Comparison of ENCODE assay signal across 8 mouse cellular contexts in the genomic region with DNA sequence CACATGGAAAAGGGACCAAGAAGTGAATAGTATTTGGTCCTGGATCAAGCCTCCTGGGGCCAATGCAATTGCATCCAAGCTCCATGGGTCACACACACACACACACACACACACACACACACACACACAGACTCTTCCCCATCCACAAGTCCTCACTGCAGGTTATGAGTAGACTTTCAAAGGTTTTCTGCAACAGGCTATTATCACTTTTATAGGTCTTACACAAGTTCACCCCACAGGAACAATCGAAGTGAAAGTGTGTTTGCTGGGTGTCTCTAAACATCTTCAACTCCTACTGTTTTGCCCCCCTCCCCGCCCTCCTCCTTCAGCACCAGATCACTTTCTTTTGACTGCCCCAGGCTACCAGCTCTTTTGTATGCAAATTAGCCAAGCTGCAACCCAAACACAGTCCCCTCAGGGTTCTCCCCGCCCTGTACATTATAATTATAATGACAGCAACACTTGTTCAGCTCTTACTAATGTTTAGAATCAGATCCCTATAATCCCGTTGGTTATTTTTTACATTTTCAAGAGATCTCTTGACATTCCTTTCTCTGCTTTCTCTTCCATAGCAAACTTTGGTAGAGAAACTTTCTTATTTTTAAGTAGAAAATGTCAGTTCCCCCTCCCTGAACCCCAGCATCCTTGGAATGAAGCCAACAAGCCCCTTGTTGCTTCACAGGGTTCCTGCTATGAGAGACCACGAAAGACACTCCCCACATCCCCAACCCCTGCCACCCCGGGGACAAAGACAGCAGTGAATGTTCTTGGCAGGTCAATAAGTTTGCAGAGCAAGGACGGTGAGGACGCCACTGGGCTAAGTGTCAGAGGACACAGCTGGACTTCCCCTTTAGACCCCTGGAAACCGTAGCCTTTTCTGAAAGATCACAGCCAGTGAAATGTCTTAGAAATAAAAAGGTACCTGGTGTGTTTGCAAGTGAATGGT. TPM values are rescaled to one million over a fixed set of nuclear protein-coding genes. Genes with fewer than 3 reads are reported as not detected.
DNase-seq lines count a peak whose midpoint lies in the region; ATAC-seq and TF ChIP-seq lines count a peak whose summit lies in the region.

No protein-coding gene starts in this region.

- no peak for DNase-seq in liver, adult 2 months (ENCODE audit: extremely low read depth, low read depth, low spot score)
- DNase-seq in liver: no peak
- peak; percentile 18 for DNase-seq in embryonic facial prominence, embryonic 10.5 days (ENCODE audit: low spot score)
- DNase-seq in left cerebral cortex, postnatal 36 days (ENCODE audit: low spot score in 2 of 2): no peak
- no peak for DNase-seq in right cerebral cortex, adult 2 months (ENCODE audit: low spot score in 2 of 2)
- DNase-seq in adrenal gland, postnatal 4 days (ENCODE audit: low spot score in 2 of 2): no peak

- TF ChIP-seq POLR2A in liver, adult 2 months (IDR thresholded peaks at IDR 0.05; ENCODE audit: extremely low read depth, insufficient read depth, low read length): no peak

- peak overlapping the region; percentile 58 for H3K4me2 ChIP-seq in intestine, embryonic 15.5 days (replicated peaks)
- H3K4me2 ChIP-seq in neural tube, embryonic 14.5 days (ENCODE audit: low read depth, low read length): peak overlapping the region; percentile 37

- TF ChIP-seq CTCF in liver, adult 2 months (IDR thresholded peaks at IDR 0.05; ENCODE audit: low read depth, low read length): no peak

- intact Hi-C loops in left cerebral cortex, postnatal 36 days (cut with DNase I): loop anchor here (10.0 kb wide), 1 partner anchor 431 kb away; no protein-coding TSS in a partner anchor

- H3K79me2 ChIP-seq in liver, adult 2 months (ENCODE audit: control insufficient read depth, insufficient read depth, low read length): no peaks in the 10 kb centered on the region

- no peaks in the 10 kb centered on the region for H3K9me3 ChIP-seq in embryonic facial prominence, embryonic 10.5 days
- no peaks in the 10 kb centered on the region for H3K9me3 ChIP-seq in intestine, embryonic 15.5 days
- no peaks in the 10 kb centered on the region for H3K9me3 ChIP-seq in neural tube, embryonic 14.5 days (ENCODE audit: control insufficient read depth, low read length)

- H3K4me1 ChIP-seq in liver, adult 2 months (ENCODE audit: control insufficient read depth, insufficient read depth, low read length): no peaks in the 10 kb centered on the region
- H3K4me1 ChIP-seq in embryonic facial prominence, embryonic 10.5 days: peaks cover 20% of the 10 kb centered on the region
- H3K4me1 ChIP-seq in intestine, embryonic 15.5 days (replicated peaks): peaks cover 9% of the 10 kb centered on the region; the same call in 1 of the 2 replicates
- H3K4me1 ChIP-seq in neural tube, embryonic 14.5 days (ENCODE audit: control insufficient read depth, insufficient read depth, low read length): peaks cover 6% of the 10 kb centered on the region; the same call in 1 of the 2 replicates

- H3K4me3 ChIP-seq in liver, adult 2 months (ENCODE audit: insufficient read depth, low read depth, low read length): peak overlapping the region; percentile 47; the same call in 1 of the 2 replicates
- peak overlapping the region; percentile 48 for H3K4me3 ChIP-seq in embryonic facial prominence, embryonic 10.5 days
- H3K4me3 ChIP-seq in intestine, embryonic 15.5 days (replicated peaks): peak overlapping the region; percentile 40
- peak overlapping the region; percentile 11; the same call in 1 of the 2 replicates for H3K4me3 ChIP-seq in neural tube, embryonic 14.5 days (ENCODE audit: low read depth, low read length)

- WGBS in liver, adult 2 months: 16% methylated on average over 9 of the region's 9 CpGs
- WGBS in embryonic facial prominence, embryonic 10.5 days: 6% methylated on average over 9 of the region's 9 CpGs
- WGBS in intestine, embryonic 15.5 days: 16% methylated on average over 9 of the region's 9 CpGs
- WGBS in neural tube, embryonic 14.5 days: 3% methylated on average over 9 of the region's 9 CpGs

- peak; percentile 20; the same call in 1 of the 2 replicates for ATAC-seq in intestine, embryonic 15.5 days
- peak; percentile 47; the same call in 1 of the 2 replicates for ATAC-seq in neural tube, embryonic 14.5 days (ENCODE audit: low read depth)

- H3K27me3 ChIP-seq in liver, adult 2 months (ENCODE audit: control insufficient read depth, insufficient read depth, low read length): no peaks in the 10 kb centered on the region
- H3K27me3 ChIP-seq in embryonic facial prominence, embryonic 10.5 days (replicated peaks; ENCODE audit: low read depth, poor library complexity, severe bottlenecking): peaks cover 12% of the 10 kb centered on the region; the same call in 1 of the 2 replicates
- H3K27me3 ChIP-seq in intestine, embryonic 15.5 days (replicated peaks): no peaks in the 10 kb centered on the region
- no peaks in the 10 kb centered on the region for H3K27me3 ChIP-seq in neural tube, embryonic 14.5 days (ENCODE audit: control insufficient read depth, insufficient read depth, low read length)

- H3K9ac ChIP-seq in liver, adult 2 months (ENCODE audit: low read depth, low read length): peak overlapping the region; percentile 17; the same call in 1 of the 2 replicates
- H3K9ac ChIP-seq in intestine, embryonic 15.5 days: peak overlapping the region; percentile 48
- peak overlapping the region; percentile 22; the same call in 1 of the 2 replicates for H3K9ac ChIP-seq in neural tube, embryonic 14.5 days (replicated peaks; ENCODE audit: low read depth, low read length)

- no peak overlapping the region for H3K27ac ChIP-seq in liver, adult 2 months (replicated peaks; ENCODE audit: insufficient read depth, low read depth, low read length)
- H3K27ac ChIP-seq in embryonic facial prominence, embryonic 10.5 days (replicated peaks): 0 out of 2 replicates have a peak overlapping the region, but pooled peaks have one; percentile 35
- H3K27ac ChIP-seq in intestine, embryonic 15.5 days: peak overlapping the region; percentile 77
- H3K27ac ChIP-seq in neural tube, embryonic 14.5 days (ENCODE audit: low read depth, low read length): no peak overlapping the region

- no peaks in the 10 kb centered on the region for H3K36me3 ChIP-seq in liver, adult 2 months (ENCODE audit: control insufficient read depth, insufficient read depth, low read length)
- H3K36me3 ChIP-seq in embryonic facial prominence, embryonic 10.5 days (replicated peaks): no peaks in the 10 kb centered on the region
- H3K36me3 ChIP-seq in intestine, embryonic 15.5 days: no peaks in the 10 kb centered on the region
- H3K36me3 ChIP-seq in neural tube, embryonic 14.5 days (ENCODE audit: control insufficient read depth, insufficient read depth, low read length): no peaks in the 10 kb centered on the region

RNA-seq across cellular contexts. Expression of a gene that starts 0.7 kb away (rescaled TPM):
- 2.1 and 2.8 TPM in 2 replicates for total RNA-seq in liver, adult 2 months (2014; rRNA removed)
- polyA plus RNA-seq in liver, adult 2 months (2012; rRNA removed): 0.92 and 1.1 TPM in 2 replicates
- polyA plus RNA-seq in embryonic facial prominence, embryonic 10.5 days (2016; fragmentation: Nextera tagmentation; extraction: Ambion mirVana): 1.3 and 1.9 TPM in 2 replicates
- polyA plus RNA-seq in intestine, embryonic 15.5 days (2015; fragmentation: Nextera tagmentation; extraction: Ambion mirVana): 49.5 and 54.1 TPM in 2 replicates
- 3.9 and 9.8 TPM in 2 replicates for polyA plus RNA-seq in neural tube, embryonic 14.5 days (2014; fragmentation: Nextera tagmentation; extraction: Ambion mirVana)
- total RNA-seq in left cerebral cortex, postnatal 36 days (2021): 1 to 10 TPM; 4.6 to 4.8 TPM
- 10 to 100 TPM; 25.5 to 29.2 TPM for total RNA-seq in adrenal gland, postnatal 4 days (2021)

Comparison
In these comparisons a context has a peak if more than half of its experiments do, and no peak if none do; other contexts are left out.
1. H3K27ac ChIP-seq: peak in embryonic facial prominence, embryonic 10.5 days (single experiment) and intestine, embryonic 15.5 days (single experiment); none in liver, adult 2 months (single experiment) and neural tube, embryonic 14.5 days (single experiment).
2. Peak in every context shown above with its lines, with median percentiles within 50 percentile points of each other: H3K4me3 ChIP-seq and H3K9ac ChIP-seq.